Mouse (Mus musculus) right cerebral cortex, adult 2 months (tissue): ENCODE data around the gene Asxl2.
A peak's percentile ranks its signal among the peaks of the same experiment; 100 is the strongest.
"Not testable (repeated sequence)": the region's sequence is repeated elsewhere in the genome, so short reads cannot be mapped to it uniquely, and the experiment has no call there.

Source experiments
- DNase-seq, 2 experiments: peaks; one replicate each; pipeline ENCODE4 v3.0.0; 2021 to 2022; ENCODE audit warnings: low spot score in 2 of 2

Gene Asxl2

DNA sequence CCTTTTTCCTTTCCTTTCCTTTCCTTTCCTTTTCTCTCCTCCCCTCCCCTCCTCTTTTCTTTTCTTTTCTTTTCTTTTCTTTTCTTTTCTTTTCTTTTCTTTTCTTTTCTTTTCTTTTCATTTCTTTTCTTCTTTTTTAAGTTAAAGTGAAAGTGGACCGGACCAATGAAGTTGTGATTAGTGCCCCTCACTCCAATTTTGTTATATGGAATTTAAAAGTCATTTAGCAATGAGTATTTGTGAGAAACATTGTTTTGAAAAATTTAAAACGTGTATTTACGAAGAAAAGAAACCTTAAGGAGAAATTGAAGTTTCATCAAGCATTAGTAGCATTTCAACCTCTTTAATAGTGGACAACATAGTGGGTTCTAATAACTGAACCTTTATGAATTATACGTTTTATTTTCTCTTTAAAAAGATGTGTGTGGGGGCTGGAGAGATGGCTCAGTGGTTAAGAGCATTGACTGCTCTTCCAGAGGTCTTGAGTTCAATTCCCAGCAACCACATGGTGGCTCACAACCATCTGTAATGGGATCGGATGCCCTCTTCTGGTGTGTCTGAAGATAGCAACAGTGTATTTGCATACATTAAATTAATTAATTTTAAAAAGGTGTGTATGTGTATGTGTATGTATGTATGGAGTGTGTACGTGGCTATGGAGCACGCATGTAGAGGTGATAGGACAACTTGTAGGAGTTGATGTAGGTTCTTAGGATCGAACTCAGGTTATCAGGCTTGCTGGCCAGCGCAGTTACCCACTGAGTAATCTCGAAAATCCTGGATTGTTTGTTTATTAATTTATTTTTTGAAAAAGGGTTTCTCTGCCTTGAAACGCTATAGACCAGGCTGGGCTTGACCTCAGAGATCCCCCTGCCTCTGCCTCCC, 1.5 kb downstream of the Asxl2 start:
- DNase-seq = no peak

DNA sequence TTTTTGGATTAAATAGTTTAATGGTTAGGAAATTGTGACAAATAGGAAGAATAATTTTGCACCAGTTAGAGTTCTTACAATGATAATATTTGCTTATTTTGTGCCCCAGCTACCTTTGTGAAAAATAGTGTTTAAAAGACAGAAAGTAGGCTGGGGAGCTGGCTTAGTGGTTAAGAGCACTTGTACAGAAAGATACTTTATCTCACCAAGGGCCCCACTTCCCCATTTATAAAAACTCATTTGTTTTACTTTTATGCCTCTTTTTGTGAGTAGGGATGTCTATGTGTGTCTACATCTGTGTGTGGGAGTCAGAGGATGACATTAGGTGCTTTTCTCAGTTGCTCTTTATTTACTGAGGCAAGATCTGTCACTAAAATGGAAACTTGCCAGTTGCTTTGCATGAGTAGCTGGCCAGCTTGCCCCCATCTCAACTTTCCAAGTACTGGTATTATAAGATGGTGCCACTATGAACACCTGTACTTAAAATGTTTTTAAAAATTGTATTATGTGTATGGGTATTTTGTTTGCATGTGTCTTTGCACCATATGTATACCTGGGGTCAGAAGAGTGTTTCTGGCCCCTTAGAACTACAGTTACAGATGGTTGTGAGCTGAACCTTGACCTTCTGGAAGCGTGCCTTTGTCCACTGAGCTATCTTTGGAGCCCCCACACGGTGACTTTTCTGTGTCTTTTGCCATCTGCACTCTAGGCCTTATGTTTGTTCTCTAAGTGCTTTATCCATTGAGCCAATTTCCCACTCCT, 3.2 kb downstream of the Asxl2 start:
- no peak for DNase-seq

- DNase-seq = no peak
These were observed 3.7 kb downstream of the Asxl2 start for GRCm38 (mm10) chr12:3430443-3430753.

GRCm38 (mm10) chr12:3430985-3431384, 4.3 kb downstream of the Asxl2 start:
- no peak for DNase-seq

GRCm38 (mm10) chr12:3433736-3434135, 7.1 kb downstream of the Asxl2 start:
- no peak for DNase-seq

DNA sequence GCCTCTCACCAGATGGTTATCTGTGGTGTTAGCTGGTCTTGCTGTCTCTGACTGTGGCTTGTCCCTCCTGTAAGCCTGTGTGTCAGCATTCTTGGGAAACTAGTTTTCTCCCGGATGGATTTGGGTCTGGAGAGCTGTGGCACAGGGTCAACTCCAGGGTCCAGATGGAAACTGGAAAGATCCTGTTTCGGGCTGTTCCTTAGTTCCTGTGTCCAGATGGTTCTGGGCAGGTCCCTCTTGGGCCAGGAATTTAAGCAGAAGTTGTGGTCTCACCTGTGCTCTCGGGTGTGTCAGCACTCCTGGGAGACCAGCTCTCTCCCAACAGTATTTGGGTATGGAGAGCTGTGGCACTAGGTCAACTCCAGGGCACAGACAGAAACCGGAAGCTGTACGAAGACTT, 9.8 kb downstream of the Asxl2 start:
- DNase-seq = no peak

- DNase-seq = no peak
These were observed 11.2 kb downstream of the Asxl2 start for GRCm38 (mm10) chr12:3437815-3438214.

DNA sequence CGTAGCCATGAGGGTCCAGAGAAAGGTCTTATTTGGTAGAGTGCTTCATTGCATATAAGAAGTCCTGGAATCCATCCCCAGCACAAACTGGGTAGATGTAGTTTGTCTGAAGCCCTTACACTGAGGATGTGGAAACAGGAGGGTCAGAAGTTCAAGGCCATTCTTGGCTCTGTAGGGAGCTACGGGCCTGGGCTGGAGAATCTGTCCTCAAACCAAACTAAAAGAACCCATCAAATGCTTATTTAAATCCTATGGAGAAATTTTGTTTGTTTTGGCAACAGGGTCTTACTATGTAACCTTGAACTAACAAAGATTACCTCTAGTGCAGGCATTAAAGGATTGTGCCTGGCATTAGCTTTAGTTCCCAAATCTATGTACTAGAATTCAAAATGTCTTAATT, 14.3 kb downstream of the Asxl2 start:
- no peak for DNase-seq

DNA sequence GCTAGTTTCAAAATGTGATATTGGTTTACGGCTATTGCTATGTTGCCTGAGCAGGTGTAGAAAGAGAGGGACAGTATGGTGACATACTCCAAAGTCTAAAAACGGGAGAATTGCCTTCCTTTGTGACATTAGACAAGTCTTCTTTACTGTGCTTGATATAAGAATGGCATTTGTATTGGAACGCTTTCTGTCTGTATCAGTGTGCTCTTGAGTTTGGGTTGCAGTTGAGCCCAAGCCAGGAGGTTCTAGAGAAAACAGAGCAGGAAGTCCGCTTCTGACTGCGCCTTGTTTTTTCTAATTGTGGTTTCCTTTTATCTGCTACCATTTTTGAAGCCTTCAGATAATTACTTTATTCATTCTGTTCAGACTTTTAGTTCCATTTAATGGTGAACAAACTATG, 14.7 kb downstream of the Asxl2 start:
- DNase-seq = no peak

DNA sequence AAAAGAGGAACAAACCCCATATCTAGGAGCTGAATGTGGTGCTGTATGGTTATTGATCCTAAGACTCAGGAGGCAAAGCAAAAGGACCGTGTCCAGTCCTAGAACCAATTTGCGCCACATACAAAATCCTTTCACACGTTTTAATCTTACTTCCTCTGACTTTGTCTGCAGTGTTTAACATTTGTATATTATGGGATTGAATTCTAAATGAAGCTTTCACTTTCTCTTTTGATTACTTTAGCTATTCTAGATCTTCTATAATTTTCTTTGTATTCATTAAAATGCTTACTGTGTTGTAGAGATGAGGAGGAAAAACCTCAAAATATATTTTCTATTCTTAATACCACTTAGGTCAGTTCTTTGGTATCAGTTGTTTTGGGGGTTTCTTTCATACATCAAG, 26.9 kb downstream of the Asxl2 start:
- no peak for DNase-seq

DNA sequence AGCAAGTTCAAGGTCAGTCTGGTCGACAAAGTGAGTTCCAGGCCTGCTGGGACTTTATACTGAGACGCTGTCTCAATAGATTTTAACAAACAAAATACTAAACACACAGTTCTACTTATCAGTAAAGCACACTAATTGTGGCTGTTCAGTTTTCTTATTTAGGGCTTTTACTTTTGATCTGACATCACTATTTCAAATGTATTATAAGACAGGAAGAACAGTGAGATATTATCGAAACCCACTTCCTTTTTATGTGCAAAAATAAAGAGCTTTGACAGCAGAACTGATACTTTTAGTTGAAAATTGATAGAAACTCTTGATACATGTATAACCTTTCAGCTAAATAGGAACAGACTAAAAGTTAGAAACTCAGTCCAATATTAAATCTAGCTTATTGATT, 36.4 kb downstream of the Asxl2 start:
- DNase-seq = no peak

GRCm38 (mm10) chr12:3499662-3500061, 73.0 kb downstream of the Asxl2 start:
- no peak for DNase-seq

DNA sequence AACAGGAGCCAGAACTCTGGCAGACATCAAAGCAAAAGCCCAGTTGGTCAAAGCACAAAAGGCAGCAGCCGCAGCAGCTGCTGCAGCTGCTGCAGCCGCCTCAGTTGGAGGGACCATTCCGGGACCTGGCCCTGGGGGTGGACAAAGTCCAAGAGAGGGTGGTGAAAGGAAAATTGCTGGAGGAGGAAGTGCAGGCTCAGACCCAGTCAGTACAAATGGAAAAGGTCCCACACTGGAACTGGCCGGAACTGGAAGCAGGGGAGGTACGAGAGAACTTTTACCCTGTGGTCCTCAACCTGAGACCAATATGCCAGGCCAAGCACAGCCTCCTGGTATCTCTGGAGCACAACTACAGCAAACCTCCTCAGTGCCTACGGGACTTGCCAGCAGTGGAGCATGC, 73.4 kb downstream of the Asxl2 start:
- DNase-seq = no peak

DNA sequence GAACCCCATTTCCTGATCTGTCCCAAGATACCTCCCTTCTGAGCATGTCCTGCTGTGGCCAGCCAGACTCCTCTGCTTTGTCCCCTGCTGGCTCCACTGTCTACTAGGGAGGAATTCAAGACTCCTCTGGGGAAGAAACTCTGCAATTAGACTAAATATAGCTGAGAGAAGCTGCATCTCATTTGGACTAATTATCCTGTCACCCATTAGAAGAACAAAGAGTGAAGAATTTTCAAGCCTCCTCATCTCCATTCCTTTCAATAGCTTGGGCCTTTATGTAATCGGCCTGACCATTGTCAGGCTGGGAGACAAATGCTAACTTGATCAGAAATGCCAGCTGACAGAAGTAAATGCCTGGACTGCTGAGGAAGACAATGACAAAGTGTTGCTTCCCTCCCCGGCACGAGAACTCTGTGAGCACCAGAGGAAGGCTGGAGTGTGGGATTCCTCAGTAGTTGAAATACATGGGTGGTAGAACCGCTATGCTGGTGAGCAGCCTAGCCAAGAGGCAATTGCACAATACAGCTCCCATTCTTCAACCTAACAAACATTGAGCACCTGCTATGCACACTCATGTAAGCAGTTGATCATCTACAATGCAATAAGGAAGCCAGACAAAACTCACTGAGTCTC, 92.1 kb downstream of the Asxl2 start:
- peak; percentile 13 to 25 for DNase-seq

DNA sequence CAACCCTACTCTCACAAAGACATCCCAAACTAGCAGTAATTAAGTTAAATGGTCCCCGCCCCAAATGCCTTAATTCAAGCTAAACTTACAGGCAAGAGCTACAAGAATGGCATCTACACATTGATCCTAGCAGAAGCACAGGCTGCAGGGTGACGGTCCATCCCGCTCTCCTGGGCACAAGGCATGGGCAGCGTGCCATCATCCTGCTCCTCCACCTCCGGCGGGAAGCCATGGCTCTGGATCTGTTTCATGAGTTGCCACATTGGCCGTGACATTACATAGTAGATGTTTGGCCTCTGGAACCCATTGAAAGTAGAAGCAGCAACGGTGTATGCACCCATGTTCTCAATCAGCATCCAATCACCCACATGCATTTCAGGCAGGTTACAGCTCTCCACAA, 95.1 kb downstream of the Asxl2 start:
- not testable (repeated sequence) for DNase-seq

GRCm38 (mm10) chr12:3525536-3525935, 98.9 kb downstream of the Asxl2 start:
- DNase-seq = no peak

GRCm38 (mm10) chr12:3535446-3535845, 108.8 kb downstream of the Asxl2 start:
- not testable (repeated sequence) for DNase-seq

GRCm38 (mm10) chr12:3537616-3538015, 111.0 kb downstream of the Asxl2 start:
- DNase-seq = no peak

DNA sequence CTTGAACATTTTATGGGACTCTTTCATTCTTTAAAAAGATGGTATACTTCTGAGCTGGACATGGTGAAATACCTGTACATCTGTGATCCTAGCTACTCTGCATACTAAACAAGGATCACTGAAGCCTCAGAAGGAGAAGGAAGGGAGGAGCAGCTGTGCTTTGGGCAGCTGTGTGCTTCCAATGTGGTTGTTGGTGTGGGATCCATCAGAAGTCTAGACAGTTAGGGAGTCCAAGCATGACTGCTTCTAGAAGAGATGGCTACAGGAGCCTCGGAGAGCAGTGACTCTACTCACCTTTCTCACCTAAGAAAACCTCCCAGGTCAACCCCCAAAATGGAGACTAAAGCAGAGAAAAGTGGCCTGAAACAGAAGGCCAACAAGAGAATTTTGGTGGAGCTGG, 111.4 kb downstream of the Asxl2 start:
- no peak for DNase-seq

- no peak for DNase-seq
These were observed 112.9 kb downstream of the Asxl2 start for GRCm38 (mm10) chr12:3539605-3540004.

GRCm38 (mm10) chr12:3540871-3541270, 114.2 kb downstream of the Asxl2 start:
- DNase-seq = no peak

DNA sequence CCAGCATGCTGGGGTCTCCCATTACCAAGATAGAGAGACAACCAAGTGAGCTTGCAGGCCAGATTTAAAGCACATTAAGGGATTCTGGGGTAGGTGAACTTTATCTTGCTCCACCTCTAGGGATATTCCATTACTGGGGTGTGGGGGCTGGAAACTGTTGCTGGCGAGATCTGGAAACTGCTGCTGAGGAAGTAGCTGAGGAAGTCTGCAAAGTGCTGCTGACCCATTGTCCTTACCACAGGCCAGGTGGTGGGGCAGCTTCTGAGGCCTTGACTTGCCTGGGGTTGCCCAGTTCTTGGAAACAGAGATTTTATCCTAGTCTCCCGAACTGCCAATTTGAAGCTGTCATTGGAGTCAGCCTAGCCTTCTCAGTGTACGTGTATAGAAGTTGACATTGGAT, 118.8 kb downstream of the Asxl2 start:
- DNase-seq = no peak
